Mouse (Mus musculus): ENCODE data around the gene Olfr389. TPM values are rescaled to one million over a fixed set of nuclear protein-coding genes. Genes with fewer than 3 reads are reported as not detected.

Gene Olfr389
- polyA plus RNA-seq (2012; rRNA removed): not detected in 2 replicates
- not detected in 2 replicates for polyA plus RNA-seq (2014; fragmentation: Nextera tagmentation; extraction: Ambion mirVana)

- 56% methylated on average over 1 of the region's 1 CpGs for WGBS (ENCODE audit: insufficient replicate concordance)
- Histone ChIP-seq H3K9me3 (ENCODE audit: control insufficient read depth, low read length) (no peaks in the 10 kb centered on the region), H3K9ac (replicated peaks) (no peak within 1 kb of the TSS), H3K27me3 (ENCODE audit: control insufficient read depth, insufficient read depth, low read length) (no peaks in the 10 kb centered on the region), H3K27ac (no peak within 1 kb of the TSS), H3K4me3 (ENCODE audit: insufficient read depth in 1 of 2, low read depth in 2 of 2, low read length in 2 of 2) (no peak within 1 kb of the TSS), H3K4me2 (ENCODE audit: low read depth) (no peak within 1 kb of the TSS), H3K4me1 (replicated peaks; ENCODE audit: control insufficient read depth in 2 of 2, insufficient read depth in 2 of 2, low read length in 1 of 2) (no peaks in the 10 kb centered on the region), H3K36me3 (replicated peaks; ENCODE audit: control insufficient read depth, insufficient read depth, low read depth) (no peaks in the 10 kb centered on the region)
- no peak for DNase-seq (ENCODE audit: low read depth in 3 of 3, low spot score in 3 of 3)
- ATAC-seq (ENCODE audit: insufficient read depth): no peak
- TF ChIP-seq CTCF (IDR thresholded peaks at IDR 0.05; ENCODE audit: low read depth) (no peak), EP300 (IDR thresholded peaks at IDR 0.05; ENCODE audit: low read depth) (no peak)
Measured at GRCm38 (mm10) chr11:73780613-73781012, at the start of gene Olfr389. Olfr389 (minus strand) TSS chr11:73780713.

DNA sequence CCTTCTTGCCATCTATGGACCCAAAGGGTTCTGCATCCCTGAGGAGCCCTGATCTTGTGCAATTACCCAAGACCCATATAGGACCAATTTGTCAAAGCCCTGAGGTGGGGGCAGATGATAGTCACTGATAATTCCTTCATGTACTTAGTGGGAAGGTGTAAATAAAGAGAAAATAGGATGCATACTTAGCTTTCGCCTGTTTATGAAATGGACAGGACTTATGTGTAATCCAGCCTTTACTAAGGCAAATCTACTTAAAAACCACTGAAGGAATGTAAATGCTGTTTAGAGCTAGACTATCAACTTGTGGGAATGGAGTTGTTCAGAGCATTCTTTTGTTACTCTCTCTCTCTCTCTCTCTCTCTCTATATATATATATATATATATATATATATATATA lies 36.4 kb upstream of the Olfr389 start, which contains the start of gene Olfr392:
Olfr392 (minus strand) TSS at position 101 of the 400 bp plus-strand sequence.
- Histone ChIP-seq H3K27ac (no peak within 1 kb of the TSS), H3K4me2 (ENCODE audit: low read depth) (no peak within 1 kb of the TSS), H3K4me1 (replicated peaks; ENCODE audit: control insufficient read depth in 2 of 2, insufficient read depth in 2 of 2, low read length in 1 of 2) (no peaks in the 10 kb centered on the region), H3K9ac (replicated peaks) (no peak within 1 kb of the TSS), H3K27me3 (ENCODE audit: control insufficient read depth, insufficient read depth, low read length) (no peaks in the 10 kb centered on the region), H3K9me3 (ENCODE audit: control insufficient read depth, low read length) (no peaks in the 10 kb centered on the region), H3K36me3 (replicated peaks; ENCODE audit: control insufficient read depth, insufficient read depth, low read depth) (no peaks in the 10 kb centered on the region), H3K4me3 (ENCODE audit: insufficient read depth in 1 of 2, low read depth in 2 of 2, low read length in 2 of 2) (no peak within 1 kb of the TSS)
- no peak for TF ChIP-seq CTCF (IDR thresholded peaks at IDR 0.05; ENCODE audit: low read depth)
- TF ChIP-seq EP300 (IDR thresholded peaks at IDR 0.05; ENCODE audit: low read depth): no peak
- 59% methylated on average over 1 of the region's 1 CpGs for WGBS (ENCODE audit: insufficient replicate concordance)
- DNase-seq (ENCODE audit: low read depth in 3 of 3, low spot score in 3 of 3) (no peak), ATAC-seq (ENCODE audit: insufficient read depth) (no peak)

DNA sequence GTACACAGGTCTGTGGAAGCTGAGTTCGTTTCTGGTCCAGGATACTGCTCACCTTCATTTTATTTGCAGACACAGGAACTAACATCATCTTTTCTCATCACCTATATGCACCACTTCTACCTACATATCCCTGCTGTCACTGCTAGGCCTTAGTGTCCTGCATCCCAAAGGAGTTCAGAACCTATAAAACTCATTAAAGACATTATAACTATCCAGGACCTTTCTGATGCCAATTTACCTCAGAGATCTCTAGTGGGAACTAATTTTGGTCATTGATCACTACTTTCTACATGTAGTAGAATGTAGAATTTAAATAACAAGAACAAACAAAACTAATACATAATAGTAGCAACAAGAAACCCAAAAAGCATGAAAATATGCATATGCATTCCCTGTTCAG lies 22.4 kb upstream of the Olfr389 start, which contains the start of gene Olfr391-ps:
Olfr391-ps (minus strand) TSS at position 101 of the 400 bp plus-strand sequence.
- Histone ChIP-seq H3K9ac (replicated peaks) (no peak within 1 kb of the TSS), H3K9me3 (ENCODE audit: control insufficient read depth, low read length) (no peaks in the 10 kb centered on the region), H3K27ac (no peak within 1 kb of the TSS), H3K4me3 (ENCODE audit: insufficient read depth in 1 of 2, low read depth in 2 of 2, low read length in 2 of 2) (no peak within 1 kb of the TSS), H3K4me2 (ENCODE audit: low read depth) (no peak within 1 kb of the TSS), H3K4me1 (replicated peaks; ENCODE audit: control insufficient read depth in 2 of 2, insufficient read depth in 2 of 2, low read length in 1 of 2) (no peaks in the 10 kb centered on the region), H3K27me3 (ENCODE audit: control insufficient read depth, insufficient read depth, low read length) (no peaks in the 10 kb centered on the region), H3K36me3 (replicated peaks; ENCODE audit: control insufficient read depth, insufficient read depth, low read depth) (no peaks in the 10 kb centered on the region)
- TF ChIP-seq CTCF (IDR thresholded peaks at IDR 0.05; ENCODE audit: low read depth): no peak
- TF ChIP-seq EP300 (IDR thresholded peaks at IDR 0.05; ENCODE audit: low read depth): no peak
- WGBS (ENCODE audit: insufficient replicate concordance): 0% methylated on average over 1 of the region's 1 CpGs
- DNase-seq (ENCODE audit: low read depth in 3 of 3, low spot score in 3 of 3) (no peak), ATAC-seq (ENCODE audit: insufficient read depth) (no peak)

DNA sequence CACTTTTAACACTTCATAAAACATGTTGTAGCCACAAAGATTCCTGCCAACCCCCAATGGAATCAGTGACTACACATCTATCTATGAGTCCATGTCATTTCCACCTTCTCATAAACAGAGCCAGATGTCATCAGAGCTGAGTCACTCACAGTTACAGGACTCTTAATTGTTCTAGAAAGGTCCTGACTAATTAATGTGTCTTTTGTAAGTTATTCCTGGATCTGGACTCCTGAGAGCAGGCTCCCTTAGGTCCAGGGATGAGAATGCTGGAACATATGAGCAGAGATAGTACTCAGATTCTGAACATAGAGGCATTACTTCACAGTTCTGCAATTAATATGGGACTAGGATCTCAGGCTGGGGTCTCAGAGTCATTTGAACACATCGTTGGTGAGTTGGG lies 2.2 kb upstream of the Olfr389 start, which contains the start of gene Olfr390:
Olfr390 (plus strand) TSS at position 301 of the 400 bp plus-strand sequence.
- Histone ChIP-seq H3K27me3 (ENCODE audit: control insufficient read depth, insufficient read depth, low read length) (no peaks in the 10 kb centered on the region), H3K9ac (replicated peaks) (no peak within 1 kb of the TSS), H3K36me3 (replicated peaks; ENCODE audit: control insufficient read depth, insufficient read depth, low read depth) (no peaks in the 10 kb centered on the region), H3K4me3 (ENCODE audit: insufficient read depth in 1 of 2, low read depth in 2 of 2, low read length in 2 of 2) (no peak within 1 kb of the TSS), H3K4me2 (ENCODE audit: low read depth) (no peak within 1 kb of the TSS), H3K27ac (no peak within 1 kb of the TSS), H3K4me1 (replicated peaks; ENCODE audit: control insufficient read depth in 2 of 2, insufficient read depth in 2 of 2, low read length in 1 of 2) (no peaks in the 10 kb centered on the region), H3K9me3 (ENCODE audit: control insufficient read depth, low read length) (no peaks in the 10 kb centered on the region)
- no peak for ATAC-seq (ENCODE audit: insufficient read depth)
- WGBS (ENCODE audit: insufficient replicate concordance): 48% methylated on average over 1 of the region's 1 CpGs
- TF ChIP-seq CTCF (IDR thresholded peaks at IDR 0.05; ENCODE audit: low read depth): no peak
- TF ChIP-seq EP300 (IDR thresholded peaks at IDR 0.05; ENCODE audit: low read depth): no peak
- no peak for DNase-seq (ENCODE audit: low read depth in 3 of 3, low spot score in 3 of 3)

DNA sequence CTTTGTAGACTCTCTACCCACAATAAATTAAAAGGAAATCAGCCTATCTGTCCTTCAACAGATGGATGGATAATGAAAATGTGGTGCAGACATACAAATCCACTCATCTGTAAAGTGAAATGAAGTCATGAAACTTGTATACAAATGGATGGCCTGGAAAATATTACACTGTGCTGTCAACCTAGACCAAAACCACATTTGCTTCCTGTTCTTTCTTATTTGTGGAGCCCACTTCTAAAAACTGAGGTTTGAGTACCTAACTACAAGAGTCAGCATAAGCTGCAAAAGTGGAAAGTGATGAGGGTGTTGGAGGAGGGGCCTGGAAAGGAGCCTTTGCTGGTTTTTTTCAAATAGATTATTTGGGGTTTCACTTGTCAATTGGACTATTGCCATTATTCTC lies 21.4 kb downstream of the Olfr389 start:
- ATAC-seq (ENCODE audit: insufficient read depth) (no peak), DNase-seq (ENCODE audit: low read depth in 3 of 3, low spot score in 3 of 3) (no peak)
- Histone ChIP-seq H3K9ac (replicated peaks) (no peak overlapping the region), H3K27me3 (ENCODE audit: control insufficient read depth, insufficient read depth, low read length) (no peaks in the 10 kb centered on the region), H3K36me3 (replicated peaks; ENCODE audit: control insufficient read depth, insufficient read depth, low read depth) (no peaks in the 10 kb centered on the region), H3K4me2 (ENCODE audit: low read depth) (no peak overlapping the region), H3K4me3 (ENCODE audit: insufficient read depth in 1 of 2, low read depth in 2 of 2, low read length in 2 of 2) (no peak overlapping the region), H3K9me3 (ENCODE audit: control insufficient read depth, low read length) (no peaks in the 10 kb centered on the region), H3K27ac (no peak overlapping the region), H3K4me1 (replicated peaks; ENCODE audit: control insufficient read depth in 2 of 2, insufficient read depth in 2 of 2, low read length in 1 of 2) (no peaks in the 10 kb centered on the region)
- TF ChIP-seq EP300 (IDR thresholded peaks at IDR 0.05; ENCODE audit: low read depth) (no peak), CTCF (IDR thresholded peaks at IDR 0.05; ENCODE audit: low read depth) (no peak)

Other genes starting within 250 kb of the Olfr389 start
- not detected in 2 replicates for gene Olfr385, start 187.7 kb downstream of the Olfr389 start, polyA plus RNA-seq (2012; rRNA removed)
- not detected in 2 replicates for gene Olfr385, start 187.7 kb downstream of the Olfr389 start, polyA plus RNA-seq (2014; fragmentation: Nextera tagmentation; extraction: Ambion mirVana)
- not detected in 2 replicates for gene Olfr384, start 182.1 kb downstream of the Olfr389 start, polyA plus RNA-seq (2012; rRNA removed)
- gene Olfr384, start 182.1 kb downstream of the Olfr389 start, polyA plus RNA-seq (2014; fragmentation: Nextera tagmentation; extraction: Ambion mirVana): not detected in 2 replicates
- not detected in 2 replicates for gene Zfp735, start 91.9 kb downstream of the Olfr389 start, polyA plus RNA-seq (2012; rRNA removed)
- not detected in 2 replicates for gene Zfp735, start 91.9 kb downstream of the Olfr389 start, polyA plus RNA-seq (2014; fragmentation: Nextera tagmentation; extraction: Ambion mirVana)
- gene Olfr390, start 2.3 kb upstream of the Olfr389 start, polyA plus RNA-seq (2012; rRNA removed): not detected in 2 replicates
- not detected in 2 replicates for gene Olfr390, start 2.3 kb upstream of the Olfr389 start, polyA plus RNA-seq (2014; fragmentation: Nextera tagmentation; extraction: Ambion mirVana)
- not detected in 2 replicates for gene Olfr391-ps, start 22.3 kb upstream of the Olfr389 start, polyA plus RNA-seq (2012; rRNA removed)
- not detected in 2 replicates for gene Olfr391-ps, start 22.3 kb upstream of the Olfr389 start, polyA plus RNA-seq (2014; fragmentation: Nextera tagmentation; extraction: Ambion mirVana)
- gene Olfr392, start 36.3 kb upstream of the Olfr389 start, polyA plus RNA-seq (2012; rRNA removed): not detected in 2 replicates
- gene Olfr392, start 36.3 kb upstream of the Olfr389 start, polyA plus RNA-seq (2014; fragmentation: Nextera tagmentation; extraction: Ambion mirVana): not detected in 2 replicates
- gene Olfr393, start 70.7 kb upstream of the Olfr389 start, polyA plus RNA-seq (2012; rRNA removed): not detected in 2 replicates
- not detected in 2 replicates for gene Olfr393, start 70.7 kb upstream of the Olfr389 start, polyA plus RNA-seq (2014; fragmentation: Nextera tagmentation; extraction: Ambion mirVana)
- gene Olfr394, start 110.1 kb upstream of the Olfr389 start, polyA plus RNA-seq (2012; rRNA removed): not detected in 2 replicates
- not detected in 2 replicates for gene Olfr394, start 110.1 kb upstream of the Olfr389 start, polyA plus RNA-seq (2014; fragmentation: Nextera tagmentation; extraction: Ambion mirVana)
- gene Olfr395, start 128.6 kb upstream of the Olfr389 start, polyA plus RNA-seq (2012; rRNA removed): not detected in 2 replicates
- gene Olfr395, start 128.6 kb upstream of the Olfr389 start, polyA plus RNA-seq (2014; fragmentation: Nextera tagmentation; extraction: Ambion mirVana): not detected in 2 replicates
- gene Olfr23, start 156.0 kb upstream of the Olfr389 start, polyA plus RNA-seq (2012; rRNA removed): not detected in 2 replicates
- not detected in 2 replicates for gene Olfr23, start 156.0 kb upstream of the Olfr389 start, polyA plus RNA-seq (2014; fragmentation: Nextera tagmentation; extraction: Ambion mirVana)
- not detected in 2 replicates for gene Olfr397, start 180.1 kb upstream of the Olfr389 start, polyA plus RNA-seq (2012; rRNA removed)
- not detected in 2 replicates for gene Olfr397, start 180.1 kb upstream of the Olfr389 start, polyA plus RNA-seq (2014; fragmentation: Nextera tagmentation; extraction: Ambion mirVana)
- gene Olfr398, start 209.7 kb upstream of the Olfr389 start, polyA plus RNA-seq (2012; rRNA removed): not detected in 2 replicates
- not detected in 2 replicates for gene Olfr398, start 209.7 kb upstream of the Olfr389 start, polyA plus RNA-seq (2014; fragmentation: Nextera tagmentation; extraction: Ambion mirVana)